Mouse (Mus musculus) lung, postnatal 0 days (tissue): ENCODE measurements around the gene Vrk3.

ENCODE experiments used
- CTCF ChIP-seq: IDR thresholded peaks from 2 replicates; pipeline ENCODE4 v1.5.1; 2016; ENCODE audit warnings: antibody characterized with exemption, mild to moderate bottlenecking
- EP300 ChIP-seq: IDR thresholded peaks from 2 replicates; pipeline ENCODE4 v1.6.1; 2016; ENCODE audit warnings: antibody characterized with exemption, mild to moderate bottlenecking, control low read depth

DNA sequence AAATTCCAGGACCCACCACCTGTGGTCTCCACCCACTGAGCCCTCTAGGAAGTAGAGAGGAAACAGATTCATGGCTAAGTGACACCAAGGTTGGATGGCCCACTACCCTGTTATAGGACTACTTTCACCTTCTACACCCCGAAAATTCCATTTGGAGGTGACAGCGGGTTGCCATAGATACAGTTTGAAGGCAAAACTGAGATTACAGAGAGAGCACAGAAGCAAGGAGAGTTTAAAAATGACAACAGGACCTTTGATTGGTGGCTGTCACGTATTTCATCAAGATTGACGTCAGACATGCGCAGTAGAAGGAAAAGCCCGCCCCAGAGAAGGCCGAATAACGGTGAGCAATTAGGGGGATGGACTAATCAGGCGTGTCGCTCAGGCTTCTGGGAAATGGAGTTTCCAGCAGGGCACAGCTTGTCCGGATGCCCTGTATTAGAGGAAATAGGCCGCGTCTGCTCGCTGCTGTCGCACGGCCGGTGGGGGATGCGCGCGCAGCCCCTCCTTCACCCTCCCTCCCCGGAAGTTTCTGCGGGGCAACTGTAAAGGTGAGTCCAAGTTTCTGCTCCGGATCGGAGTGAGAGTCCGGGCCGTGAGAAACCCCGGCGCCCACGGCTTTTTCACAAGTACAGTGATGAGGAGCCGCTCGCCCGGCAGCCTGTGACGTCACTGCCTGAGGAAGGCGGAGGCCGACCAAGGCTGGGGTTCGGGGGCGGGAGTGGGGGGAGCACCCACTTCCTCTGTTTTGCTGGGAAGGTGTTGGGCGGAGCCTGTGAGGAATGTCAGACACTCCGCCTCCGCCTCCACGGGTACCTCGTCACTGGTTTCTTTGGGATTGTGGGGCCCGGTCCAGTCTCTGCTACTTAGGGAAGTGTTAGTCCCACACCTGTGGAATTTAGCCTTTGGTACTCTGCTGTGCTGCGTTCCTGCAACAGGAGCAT lies at the start of gene Vrk3:
- TF ChIP-seq CTCF: 0 out of 2 replicates have a peak, but pooled peaks have one; percentile 1
- TF ChIP-seq EP300: peak; percentile 39
